Mouse (Mus musculus) limb, embryonic 14.5 days (tissue): ENCODE measurements around the gene Wdr31. TPM values are rescaled to one million over a fixed set of nuclear protein-coding genes. Genes with fewer than 3 reads are reported as not detected.

Experiments
- ATAC-seq: fragments of 200-750 bp; cut with Nextera tagmentation; 2 replicates; pipeline ENCODE4 v1.8.0; 2017; ENCODE audit warnings: low read depth, moderate number of reproducible peaks, moderate TSS enrichment; ENCODE audit not compliant: low FRiP score
- DNase-seq: peaks from one replicate; pipeline ENCODE4 v3.0.0-alpha.2; 2015; ENCODE audit warnings: low spot score
- H3K27ac ChIP-seq: fragments of 300-500 bp; sonication (generic); replicated peaks from 2 replicates; pipeline ENCODE4 v1.5.1; 2014; ENCODE audit warnings: low read depth, mild to moderate bottlenecking, low read length, moderate library complexity, mixed read lengths
- H3K27me3 ChIP-seq: fragments of 300-500 bp; sonication (generic); 2 replicates; pipeline ENCODE4 v1.6.1; 2014; ENCODE audit warnings: low read length, mixed read lengths; ENCODE audit not compliant: control insufficient read depth, insufficient read depth
- H3K36me3 ChIP-seq: fragments of 300-500 bp; sonication (generic); 2 replicates; pipeline ENCODE4 v1.6.1; 2014; ENCODE audit warnings: mild to moderate bottlenecking, low read length, moderate library complexity, mixed read lengths; ENCODE audit not compliant: control insufficient read depth, insufficient read depth
- H3K4me1 ChIP-seq: fragments of 300-500 bp; sonication (generic); 2 replicates; pipeline ENCODE4 v1.6.1; 2014; ENCODE audit warnings: antibody characterized with exemption, low read length, mixed read lengths; ENCODE audit not compliant: control insufficient read depth, insufficient read depth
- H3K4me2 ChIP-seq: fragments of 300-500 bp; sonication (generic); replicated peaks from 2 replicates; pipeline ENCODE4 v1.6.1; 2014; ENCODE audit warnings: low read depth, mild to moderate bottlenecking, low read length, moderate library complexity; ENCODE audit not compliant: severe bottlenecking
- H3K4me3 ChIP-seq: fragments of 300-500 bp; sonication (generic); replicated peaks from 2 replicates; pipeline ENCODE4 v1.5.1; 2014; ENCODE audit warnings: low read length
- H3K9ac ChIP-seq: fragments of 300-500 bp; sonication (generic); 2 replicates; pipeline ENCODE4 v1.6.1; 2014; ENCODE audit warnings: mild to moderate bottlenecking, low read depth, low read length, moderate library complexity; ENCODE audit not compliant: severe bottlenecking
- H3K9me3 ChIP-seq: fragments of 300-500 bp; sonication (generic); 2 replicates; pipeline ENCODE4 v1.6.1; 2016; ENCODE audit warnings: low read length; ENCODE audit not compliant: control insufficient read depth
- POLR2A ChIP-seq: fragments of 200-500 bp; IDR thresholded peaks from 2 replicates; pipeline ENCODE4 v1.8.0; 2012; ENCODE audit warnings: inconsistent platforms, mild to moderate bottlenecking, moderate library complexity, borderline replicate concordance; ENCODE audit not compliant: insufficient read depth, insufficient read length; ENCODE audit errors: extremely low read depth
- WGBS: fragments of 180-500 bp; shearing (Covaris S2); extraction: QIAGEN DNeasy Blood & Tissue Kit; methylation state at CpG from one replicate; pipeline ENCODE4 v1.1.7; 2014; 5-methylcytosine and 5-hydroxymethylcytosine counted together
- polyA plus RNA-seq, 2 experiments: library from polyadenylated mRNA; depleted of rRNA in 1 of 2; stranded (reverse) in 1 of 2; unstranded in 1 of 2; fragments of >200 nt; fragmentation: Nextera tagmentation in 1 of 2; extraction: Ambion mirVana in 1 of 2; gene quantifications; 2 replicates each; pipeline versions ENCODE4 v1.2.1 to v1.2.3; 2012 to 2014

The Wdr31 gene
- polyA plus RNA-seq, 2 experiments, result 4.1 to 4.6 TPM

- Histone ChIP-seq H3K4me2 (peak within 1 kb of the TSS; percentile 56), H3K27me3 (no peaks in the 10 kb centered on the region), H3K4me3 (peak within 1 kb of the TSS; percentile 79), H3K36me3 (peaks cover 33% of the 10 kb centered on the region), H3K9ac (peak within 1 kb of the TSS; percentile 73), H3K27ac (no peak within 1 kb of the TSS), H3K4me1 (peaks cover 13% of the 10 kb centered on the region), H3K9me3 (no peaks in the 10 kb centered on the region)
- 70% methylated on average over 3 of the region's 3 CpGs for WGBS
- TF ChIP-seq POLR2A, result no peak
- no peak for DNase-seq
- ATAC-seq, result no peak
These were observed 32.8 kb upstream of the Wdr31 start, which contains the start of gene Hdhd3 for GRCm38 (mm10) chr4:62503374-62503970. Gene Hdhd3 (minus strand): TSS chr4:62503467.

- ATAC-seq (no peak), DNase-seq (no peak)
- TF ChIP-seq POLR2A, result no peak
- Histone ChIP-seq H3K4me2 (no peak overlapping the region), H3K27me3 (no peaks in the 10 kb centered on the region), H3K27ac (no peak overlapping the region), H3K9ac (no peak overlapping the region), H3K4me1 (peaks cover 13% of the 10 kb centered on the region), H3K36me3 (peaks cover 32% of the 10 kb centered on the region), H3K4me3 (no peak overlapping the region), H3K9me3 (no peaks in the 10 kb centered on the region)
- WGBS, result 71% methylated on average over 7 of the region's 7 CpGs
These were observed 32.3 kb upstream of the Wdr31 start for GRCm38 (mm10) chr4:62502969-62503368.

GRCm38 (mm10) chr4:62501964-62502732, 31.5 kb upstream of the Wdr31 start:
- H3K9ac ChIP-seq, result peak overlapping the region; percentile 73
- peak; percentile 89 for DNase-seq
- WGBS, result 5% methylated on average over 33 of the region's 38 CpGs
- H3K27ac ChIP-seq, result peak overlapping the region; percentile 82
- H3K4me3 ChIP-seq, result peak overlapping the region; percentile 79
- H3K36me3 ChIP-seq, result peaks cover 26% of the 10 kb centered on the region
- H3K9me3 ChIP-seq, result no peaks in the 10 kb centered on the region
- H3K4me2 ChIP-seq, result peak overlapping the region; percentile 56
- H3K4me1 ChIP-seq, result peaks cover 13% of the 10 kb centered on the region
- peak; percentile 95 for ATAC-seq
- TF ChIP-seq POLR2A, result no peak
- no peaks in the 10 kb centered on the region for H3K27me3 ChIP-seq

- TF ChIP-seq POLR2A, result no peak
- Histone ChIP-seq H3K9ac (peak overlapping the region; percentile 73), H3K27me3 (no peaks in the 10 kb centered on the region), H3K36me3 (peaks cover 22% of the 10 kb centered on the region), H3K27ac (peak overlapping the region; percentile 82), H3K4me2 (peak overlapping the region; percentile 56), H3K9me3 (no peaks in the 10 kb centered on the region), H3K4me3 (peak overlapping the region; percentile 79), H3K4me1 (peaks cover 13% of the 10 kb centered on the region)
- DNase-seq, result no peak
- peak; percentile 25 for ATAC-seq
- WGBS, result 3% methylated on average over 7 of the region's 7 CpGs
These were observed 30.8 kb upstream of the Wdr31 start for GRCm38 (mm10) chr4:62501534-62501933.

GRCm38 (mm10) chr4:62500799-62501198, 30.1 kb upstream of the Wdr31 start:
- Histone ChIP-seq H3K9ac (no peak overlapping the region), H3K27me3 (no peaks in the 10 kb centered on the region), H3K27ac (no peak overlapping the region), H3K4me3 (no peak overlapping the region), H3K9me3 (no peaks in the 10 kb centered on the region), H3K4me2 (no peak overlapping the region), H3K36me3 (peaks cover 22% of the 10 kb centered on the region), H3K4me1 (peaks cover 13% of the 10 kb centered on the region)
- 70% methylated on average over 4 of the region's 4 CpGs for WGBS
- no peak for DNase-seq
- no peak for TF ChIP-seq POLR2A
- ATAC-seq, result no peak
